Mouse (Mus musculus) heart, postnatal 14 days (tissue): ENCODE results near the gene Mars. TPM values are rescaled to one million over a fixed set of nuclear protein-coding genes. Genes with fewer than 3 reads are reported as not detected.

ENCODE experiments used
- DNase-seq, 2 experiments: peaks; one replicate each; pipeline ENCODE4 v3.0.0; 2021 to 2022
- intact Hi-C: fragments of 180-260 bp; cut with DNase I; formaldehyde crosslinking; loops from one replicate; pipeline ENCODE4 v1.15.1; 2025
- total RNA-seq, 2 experiments: library from RNA; stranded (reverse); gene quantifications; 2 replicates each; pipeline ENCODE4 v1.2.3; 2021

Mars gene
- total RNA-seq, 2 experiments from 2014 or later: 39.2 to 45.9 TPM

GRCm38 (mm10) chr10:127289573-127290191 is 21.9 kb downstream of the Mars start:
- DNase-seq: peak; percentile 67 to 71
- intact Hi-C loops: no loop called here

DNA sequence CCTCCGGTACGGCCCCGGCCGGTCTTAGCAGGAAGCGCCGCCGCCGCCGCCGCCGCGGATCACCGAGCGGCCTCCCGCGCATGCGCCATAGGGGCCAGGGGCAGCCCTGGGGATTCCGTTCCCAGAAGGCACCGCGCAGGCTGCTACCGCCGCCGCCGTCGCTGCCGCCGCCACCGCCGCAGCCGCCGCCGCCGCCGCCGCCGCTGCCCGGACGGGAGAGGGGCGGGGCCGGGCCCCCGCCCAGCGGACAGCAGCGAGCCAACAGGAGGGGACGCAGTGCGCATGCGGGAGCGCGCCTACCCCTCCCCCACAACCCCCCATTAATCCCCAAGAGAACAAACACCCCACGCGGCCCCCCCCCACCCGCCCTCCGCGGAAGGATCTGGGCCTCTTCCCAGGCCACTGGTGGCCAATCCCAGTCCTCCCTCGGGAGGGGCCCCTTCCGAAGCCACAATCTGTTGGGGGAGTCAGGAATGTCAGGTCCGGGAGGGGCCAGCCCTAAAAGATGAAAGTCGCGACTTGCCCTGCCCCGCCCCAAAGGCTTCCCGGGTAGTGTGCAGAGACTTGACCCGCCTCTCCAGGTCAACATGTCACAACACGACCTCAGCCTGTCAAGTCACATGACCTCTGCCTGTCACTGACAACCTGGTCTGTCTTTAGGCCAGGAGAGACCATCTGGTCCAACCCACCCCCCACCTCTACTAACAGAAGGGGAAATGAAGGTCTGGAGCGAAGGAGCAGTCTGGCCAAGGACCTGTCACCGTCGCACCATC is 22.6 kb downstream of the Mars start, which contains the start of gene Mbd6:
Gene Mbd6, minus strand, starts transcription at position 219 of the 773 bp plus-strand sequence.
- intact Hi-C loops: no loop called here
- DNase-seq: peak; percentile 93

GRCm38 (mm10) chr10:127288328-127288799 is 23.2 kb downstream of the Mars start:
- intact Hi-C loops: no loop called here
- DNase-seq: peak in 1 of 2 experiments; percentile 60

- no peak for DNase-seq
- intact Hi-C loops: loop anchor here (2.0 kb wide), 1 partner anchor 15 kb away; no protein-coding TSS in a partner anchor
These were observed 23.7 kb downstream of the Mars start for GRCm38 (mm10) chr10:127287936-127288293.

GRCm38 (mm10) chr10:127287271-127287935 is 24.2 kb downstream of the Mars start:
- no peak for DNase-seq
- intact Hi-C loops: loop anchor here (2.0 kb wide), 1 partner anchor 15 kb away; no protein-coding TSS in a partner anchor

- intact Hi-C loops: loop anchor here (2.0 kb wide), 1 partner anchor 14 kb away; no protein-coding TSS in a partner anchor
- DNase-seq: no peak
These were observed 24.9 kb downstream of the Mars start for GRCm38 (mm10) chr10:127286730-127287129.

GRCm38 (mm10) chr10:127286194-127286593 is 25.4 kb downstream of the Mars start:
- intact Hi-C loops: loop anchor here (2.0 kb wide), 1 partner anchor 13 kb away; no protein-coding TSS in a partner anchor
- DNase-seq: no peak

GRCm38 (mm10) chr10:127285644-127286043 is 25.9 kb downstream of the Mars start:
- intact Hi-C loops: loop anchor here (2.0 kb wide), 1 partner anchor 13 kb away; no protein-coding TSS in a partner anchor
- no peak for DNase-seq

DNA sequence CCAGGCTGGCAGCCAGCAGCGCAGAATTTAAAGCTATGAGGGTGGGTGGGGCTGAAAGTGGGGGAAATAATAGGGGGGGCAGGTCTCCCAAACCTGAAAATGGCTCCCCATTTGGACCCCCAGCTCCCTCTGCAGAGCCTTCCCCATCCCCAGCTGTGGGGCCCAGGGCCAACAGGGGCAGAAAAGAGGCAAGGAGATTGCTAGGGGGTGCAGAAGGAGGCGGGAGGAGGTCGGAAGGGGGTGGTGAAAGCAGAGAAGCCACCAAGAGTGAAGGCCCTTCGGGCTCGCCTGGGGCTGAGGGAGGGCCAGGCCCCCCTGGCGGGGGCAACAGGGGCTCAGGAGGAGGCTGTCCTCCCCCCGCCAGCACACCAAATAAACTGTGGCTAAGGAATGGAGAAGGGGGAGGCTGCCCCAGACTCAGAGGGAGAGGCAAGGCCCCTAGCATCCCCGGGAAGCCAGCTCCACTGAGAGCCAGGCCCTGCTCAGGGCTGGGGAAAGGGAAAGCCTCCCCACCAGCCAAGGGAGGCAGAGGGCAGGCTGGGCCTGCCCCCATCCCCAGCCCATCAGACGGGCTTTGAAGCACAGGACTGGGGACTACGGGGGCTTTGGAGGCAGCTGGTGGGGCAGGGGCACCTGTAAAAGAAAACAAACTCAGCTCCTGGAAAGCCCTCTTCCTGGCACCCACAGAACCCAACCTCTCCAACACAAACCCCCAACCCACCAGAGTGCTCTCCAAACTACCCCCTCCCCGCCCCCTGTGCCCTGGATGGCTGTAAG is 26.7 kb downstream of the Mars start:
- intact Hi-C loops: no loop called here
- no peak for DNase-seq

- intact Hi-C loops: no loop called here
- DNase-seq: no peak
These were observed 27.4 kb downstream of the Mars start for GRCm38 (mm10) chr10:127284105-127284622.

- intact Hi-C loops: no loop called here
These were observed 28.9 kb downstream of the Mars start for GRCm38 (mm10) chr10:127282620-127283215.

DNA sequence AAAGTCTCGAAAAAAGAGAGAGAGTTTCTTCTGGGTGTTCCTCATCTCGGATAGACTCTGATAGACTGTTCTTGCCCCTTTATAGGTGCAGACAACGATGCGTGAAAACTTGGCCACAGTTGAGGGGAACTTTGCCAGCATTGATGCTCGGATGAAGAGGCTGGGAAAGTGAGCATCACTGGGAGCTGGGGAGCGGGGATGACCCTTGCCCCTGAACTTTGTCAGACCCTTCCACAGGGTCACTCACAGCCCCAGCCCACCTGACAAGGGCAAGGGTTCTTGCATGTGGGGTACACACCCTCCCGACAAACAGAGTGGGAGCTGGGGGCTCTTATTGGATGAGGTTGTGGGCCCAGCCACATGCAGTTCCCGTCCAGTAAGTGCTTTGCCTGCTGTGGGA is 30.3 kb downstream of the Mars start:
- no peak for DNase-seq
- intact Hi-C loops: no loop called here

More at GRCm38 (mm10) chr10:127282620-127283215, 28.9 kb downstream of the Mars start:
- DNase-seq: no peak

DNA sequence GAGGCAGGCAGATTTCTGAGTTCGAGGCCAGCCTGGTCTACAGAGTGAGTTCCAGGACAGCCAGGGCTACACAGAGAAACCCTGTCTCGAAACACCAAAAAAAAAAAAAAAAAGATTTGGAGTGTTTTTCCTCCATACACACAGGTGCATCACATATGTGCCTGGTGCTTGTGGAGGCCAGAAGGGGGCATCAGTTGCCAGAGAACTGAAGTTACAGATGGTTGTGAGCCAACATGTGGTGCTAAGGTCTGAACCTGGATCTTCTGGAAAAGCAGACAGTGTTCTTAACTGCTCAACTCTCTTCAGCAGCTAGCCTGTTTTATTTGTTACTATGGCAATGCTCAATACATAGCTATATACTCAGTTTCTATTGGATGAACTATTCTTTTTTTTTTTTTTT is 31.9 kb downstream of the Mars start:
- DNase-seq: no peak
- intact Hi-C loops: no loop called here

DNA sequence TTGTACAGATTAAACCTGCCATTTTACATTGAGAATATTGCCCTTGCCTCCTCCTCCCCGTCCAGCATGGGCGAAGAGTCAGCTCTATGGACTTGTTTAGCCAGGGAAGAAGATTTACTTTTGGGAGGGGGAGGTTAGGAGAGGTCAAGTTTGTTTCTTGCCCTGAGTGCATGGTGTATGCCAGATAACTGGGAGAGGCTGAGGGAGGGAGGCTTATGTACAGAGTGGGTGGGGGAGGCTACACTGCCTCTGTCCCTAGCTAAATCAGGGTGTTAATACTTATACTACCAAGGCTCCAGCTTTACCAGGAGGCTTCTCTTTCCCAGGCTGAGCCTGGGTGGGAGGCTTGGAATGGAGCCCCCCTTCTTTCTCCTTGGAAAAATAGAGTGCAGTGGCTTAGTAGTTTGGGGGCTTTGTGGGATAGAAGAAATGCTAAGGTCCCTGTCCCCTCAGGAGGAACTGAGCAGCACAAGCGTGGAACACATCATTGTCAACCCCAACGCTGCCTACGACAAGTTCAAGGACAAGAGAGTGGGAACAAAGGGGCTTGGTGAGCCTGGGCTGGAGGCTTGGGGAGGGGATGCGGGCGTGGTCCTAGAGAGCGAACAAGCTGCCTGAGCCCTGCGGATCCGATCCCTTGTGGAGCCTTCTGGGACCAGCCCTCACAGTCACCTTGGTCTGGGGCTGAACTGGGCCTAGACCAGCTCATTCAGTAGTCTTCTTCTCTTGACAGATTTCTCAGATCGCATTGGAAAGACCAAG is 37.1 kb downstream of the Mars start:
- intact Hi-C loops: no loop called here
- no peak for DNase-seq

DNA sequence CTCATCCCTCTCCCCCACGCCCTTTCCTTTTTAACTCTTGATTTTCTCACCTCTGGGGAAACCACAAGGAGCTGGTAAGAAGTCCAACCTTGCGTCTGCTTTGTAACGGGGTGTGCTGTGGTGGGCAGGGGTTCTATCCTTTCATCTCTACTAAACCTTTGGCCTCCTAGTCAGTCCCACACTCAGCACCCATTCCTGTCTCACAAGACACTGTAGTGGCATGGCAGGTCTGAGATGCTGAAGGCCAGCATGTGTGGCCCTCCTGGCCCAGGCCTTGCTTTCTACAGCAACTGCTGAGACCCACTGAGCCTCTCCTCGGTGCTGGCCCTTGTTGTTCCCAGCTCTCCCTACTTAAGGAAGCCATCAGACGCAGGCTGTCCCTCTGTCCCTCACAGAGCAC is 39.2 kb downstream of the Mars start:
- DNase-seq: no peak
- intact Hi-C loops: loop anchor here (2.0 kb wide), 1 partner anchor 14 kb away; no protein-coding TSS in a partner anchor

DNA sequence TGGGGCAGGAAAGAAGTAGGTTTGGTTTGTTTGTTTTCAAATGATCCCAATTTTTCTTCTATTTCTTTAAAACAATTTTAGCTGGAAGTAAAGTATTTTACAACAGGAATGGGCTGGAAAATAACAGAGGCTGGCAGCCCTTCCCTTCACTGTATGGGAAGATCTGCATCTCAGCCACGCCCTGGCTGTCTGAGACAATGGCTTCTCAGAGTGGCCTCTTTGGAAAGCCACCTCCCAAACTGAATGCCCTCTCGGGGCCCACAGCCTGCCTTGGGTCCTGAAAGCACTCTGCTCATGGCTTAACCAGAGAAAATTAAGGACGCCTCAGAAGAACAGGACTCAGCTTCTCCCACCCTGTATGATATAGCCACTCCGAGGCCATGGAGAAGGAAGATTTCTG is 41.7 kb downstream of the Mars start:
- no peak for DNase-seq
- intact Hi-C loops: no loop called here

GRCm38 (mm10) chr10:127269036-127269435 is 42.5 kb downstream of the Mars start:
- intact Hi-C loops: no loop called here
- peak in 1 of 2 experiments; percentile 29 for DNase-seq

DNA sequence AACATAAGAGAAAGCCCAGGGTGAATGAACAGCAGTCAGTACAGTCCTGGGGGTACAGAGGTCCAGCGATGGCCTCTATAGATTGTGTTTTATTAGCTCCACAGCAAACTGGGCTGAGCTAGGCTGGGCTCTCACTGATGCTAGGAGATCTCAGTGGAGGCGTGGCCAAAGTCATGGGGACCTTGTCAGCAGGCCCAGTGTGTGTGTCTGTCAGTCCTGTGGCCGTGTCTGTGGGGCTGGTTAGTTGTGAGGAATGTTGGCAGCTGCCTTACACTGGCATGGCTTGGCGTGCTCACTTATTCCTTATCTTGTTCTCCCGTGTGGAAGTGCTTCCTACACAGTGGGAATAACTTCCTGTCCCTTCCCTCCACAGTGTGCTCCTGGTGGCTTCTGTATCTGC is 43.2 kb downstream of the Mars start:
- peak; percentile 36 to 54 for DNase-seq
- intact Hi-C loops: no loop called here

DNA sequence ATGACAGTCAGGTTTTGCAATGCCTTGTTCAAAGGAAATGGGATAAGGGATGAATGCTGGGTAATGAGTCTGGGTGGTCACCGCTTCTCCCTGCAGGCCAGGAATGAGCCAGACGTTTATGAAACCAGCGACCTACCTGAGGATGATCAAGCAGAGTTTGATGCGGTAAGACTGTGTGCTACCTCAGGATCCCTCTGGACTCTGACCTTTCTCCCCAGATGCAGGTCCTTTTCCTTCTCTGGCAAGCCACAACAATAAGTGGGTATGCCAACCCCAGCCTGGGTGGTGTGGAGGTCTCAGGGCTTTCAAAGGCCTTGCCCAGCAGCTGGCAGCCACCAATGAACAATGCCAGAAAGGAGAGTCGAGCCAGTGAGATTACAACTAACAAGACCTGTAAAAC is 44.3 kb downstream of the Mars start:
- no peak for DNase-seq
- intact Hi-C loops: loop anchor here (2.0 kb wide), 1 partner anchor 43 kb away; the partner anchor contains the start of gene Mars
